Mouse (Mus musculus): ENCODE measurements around the gene Gm38431.
A peak's percentile ranks its signal among the peaks of the same experiment; 100 is the strongest.

The Gm38431 gene

GRCm38 (mm10) chr9:21091707-21092320 is at the start of gene Gm38431, which contains the start of gene Raver1:
Gene Gm38431, minus strand, starts transcription at chr9:21091997.
Gene Raver1, minus strand, starts transcription at chr9:21092008.
- DNase-seq = peak; percentile 96 to 97

DNA sequence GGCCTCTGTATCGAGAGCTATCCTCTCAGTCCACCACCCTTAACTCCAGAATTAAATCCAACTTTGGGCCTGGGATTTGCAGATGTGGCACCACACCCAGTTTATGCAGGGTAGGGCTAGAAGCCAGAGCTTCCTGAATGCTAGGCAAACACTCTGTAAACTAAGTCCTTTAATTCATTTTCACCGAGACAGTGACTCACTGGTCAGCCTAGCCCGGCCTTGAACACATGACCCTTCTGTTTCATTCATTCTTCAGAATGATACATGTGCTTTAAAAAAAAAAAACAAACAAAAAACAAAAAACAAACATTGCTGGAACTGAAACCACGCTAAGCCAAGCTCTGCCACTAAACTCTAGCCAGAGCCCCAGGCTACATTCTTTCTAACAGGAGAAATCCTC is 46.6 kb upstream of the Gm38431 start:
- no peak for DNase-seq

GRCm38 (mm10) chr9:21137229-21137628 is 45.4 kb upstream of the Gm38431 start:
- peak; percentile 53 to 67 for DNase-seq

DNA sequence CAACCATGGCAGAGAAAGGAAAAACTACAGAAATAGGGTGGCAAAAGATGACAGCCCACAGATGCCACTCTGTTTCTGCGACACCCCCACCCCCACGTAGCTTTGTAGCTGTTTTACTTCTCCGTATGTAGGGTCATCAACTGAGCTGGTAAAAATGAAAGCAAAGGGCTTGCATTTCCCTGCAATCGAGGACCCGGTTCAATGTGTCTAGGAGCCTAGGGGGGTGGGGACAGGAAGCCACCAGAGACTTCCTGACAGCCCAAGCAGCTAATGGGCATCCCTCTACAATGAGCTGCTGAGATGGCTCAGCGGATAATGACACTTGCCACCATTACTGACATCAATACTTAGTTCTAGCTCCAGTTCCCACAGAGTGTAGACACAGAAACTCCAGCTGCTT is 44.6 kb upstream of the Gm38431 start:
- no peak for DNase-seq

DNA sequence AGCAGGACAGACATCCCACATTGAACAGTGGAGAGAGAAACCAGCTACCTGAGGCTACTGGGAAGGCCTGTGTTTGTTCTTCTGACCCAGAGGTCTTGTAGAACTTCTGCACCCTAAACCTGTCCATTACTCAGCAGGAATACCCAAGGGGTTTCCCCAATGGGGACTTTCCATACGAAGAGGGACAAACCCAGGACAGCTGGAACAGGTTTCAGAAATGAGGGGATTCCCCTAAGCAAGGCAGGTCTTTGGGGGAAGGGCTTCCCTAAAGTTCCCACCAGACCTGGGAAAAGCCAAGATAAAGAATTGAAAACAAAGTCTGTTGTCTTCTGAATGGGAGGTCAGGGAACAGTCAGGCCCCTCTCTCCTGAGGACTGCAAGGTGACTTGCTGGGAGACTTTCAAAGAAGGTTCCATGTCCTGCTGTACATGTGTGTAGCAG is 44.2 kb upstream of the Gm38431 start:
- no peak for DNase-seq

GRCm38 (mm10) chr9:21135329-21135890 is 43.6 kb upstream of the Gm38431 start:
- DNase-seq = no peak

- DNase-seq = no peak
These were observed 43.0 kb upstream of the Gm38431 start for GRCm38 (mm10) chr9:21134595-21135328.

DNA sequence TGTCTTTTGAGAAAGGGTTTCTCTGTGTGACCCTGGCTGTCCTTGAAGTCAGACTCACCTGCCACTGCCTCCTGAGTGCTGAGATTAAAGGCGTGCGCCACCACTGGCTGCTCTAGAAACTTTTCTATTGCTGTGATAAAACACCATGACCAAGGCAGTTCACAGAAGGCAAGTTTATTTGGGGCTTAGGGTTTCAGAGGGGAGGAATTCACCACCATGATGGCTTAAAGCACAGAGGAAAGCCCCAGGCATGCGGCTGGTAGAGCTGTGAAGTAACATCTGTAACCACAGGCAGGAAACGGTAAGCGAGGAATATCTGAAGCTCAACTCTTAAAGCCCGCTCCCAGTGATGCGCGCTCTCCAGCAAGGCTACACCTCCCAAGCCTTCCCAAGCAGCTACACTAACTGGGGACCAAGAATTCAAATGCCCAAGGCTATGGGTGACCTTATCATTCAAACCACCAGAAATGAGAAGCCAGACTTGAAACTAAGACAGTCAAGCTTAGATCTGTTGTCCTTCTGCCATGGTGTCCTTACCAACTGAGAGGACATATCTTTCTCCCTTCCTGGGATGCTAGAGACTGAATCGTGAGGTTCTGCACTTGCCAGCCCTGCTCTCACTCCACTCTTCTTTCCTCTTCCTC is 41.4 kb upstream of the Gm38431 start:
- DNase-seq = no peak

DNA sequence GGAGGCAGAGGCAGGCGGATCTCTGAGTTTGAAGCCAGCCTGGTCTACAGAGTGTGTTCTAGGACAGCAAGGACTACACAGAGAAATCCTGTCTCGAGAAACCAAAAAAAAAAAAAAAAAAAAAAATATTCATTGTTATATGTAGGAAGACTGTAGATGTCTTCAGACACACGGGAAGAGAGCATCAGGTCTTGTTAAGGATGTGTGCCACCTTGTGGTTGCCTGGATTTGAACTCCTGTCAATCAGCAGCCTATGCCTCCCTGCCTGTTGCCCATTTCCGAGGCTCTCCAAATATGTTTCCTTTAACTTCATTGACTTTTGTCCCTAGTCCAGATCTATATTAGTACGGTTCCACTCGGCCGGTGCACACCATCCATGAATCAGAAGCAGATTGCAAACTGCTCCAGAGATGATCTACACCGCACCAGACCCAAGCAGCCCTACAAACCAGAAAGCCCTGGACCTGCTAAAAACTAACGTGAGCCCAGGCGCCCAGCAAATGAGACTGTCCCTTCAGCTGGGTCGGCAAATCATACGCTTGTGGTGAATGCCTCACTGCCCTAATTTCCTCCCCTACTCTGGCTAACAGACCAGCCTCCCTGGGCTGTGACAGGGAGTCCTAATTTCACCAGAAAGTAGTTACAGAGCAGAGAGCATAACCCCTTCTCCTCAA is 40.4 kb upstream of the Gm38431 start:
- DNase-seq = no peak

- DNase-seq = peak; percentile 87 to 90
These were observed 39.5 kb upstream of the Gm38431 start, which contains the start of gene Tyk2 for GRCm38 (mm10) chr9:21131059-21131956. Gene Tyk2, minus strand, starts transcription at chr9:21131243.

GRCm38 (mm10) chr9:21126259-21126627 is 34.4 kb upstream of the Gm38431 start:
- no peak for DNase-seq

- no peak for DNase-seq
These were observed 33.9 kb upstream of the Gm38431 start for GRCm38 (mm10) chr9:21125502-21126258.

- no peak for DNase-seq
These were observed 33.0 kb upstream of the Gm38431 start for GRCm38 (mm10) chr9:21124837-21125236.

DNA sequence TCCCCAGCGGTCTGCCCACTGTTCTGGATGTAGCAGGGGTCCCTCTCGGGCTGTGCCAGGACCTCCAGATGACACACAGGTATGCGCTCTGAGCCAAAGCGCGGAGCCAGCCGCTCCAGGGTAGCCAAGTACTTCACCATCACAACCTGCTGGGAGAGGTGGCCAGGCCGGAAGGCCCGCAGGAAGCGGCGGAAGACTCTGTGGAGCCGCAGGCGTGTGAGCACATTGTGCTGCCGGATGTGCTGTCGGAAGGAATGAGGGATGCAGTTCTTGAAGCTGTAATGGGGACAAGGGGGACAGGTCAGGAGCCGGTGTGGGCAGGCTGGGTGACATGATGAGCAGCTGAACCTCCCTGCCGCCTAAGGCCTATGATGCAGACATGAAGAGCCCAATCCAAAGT is 29.7 kb upstream of the Gm38431 start:
- no peak for DNase-seq

- DNase-seq = no peak
These were observed 25.3 kb upstream of the Gm38431 start for GRCm38 (mm10) chr9:21117073-21117472.

DNA sequence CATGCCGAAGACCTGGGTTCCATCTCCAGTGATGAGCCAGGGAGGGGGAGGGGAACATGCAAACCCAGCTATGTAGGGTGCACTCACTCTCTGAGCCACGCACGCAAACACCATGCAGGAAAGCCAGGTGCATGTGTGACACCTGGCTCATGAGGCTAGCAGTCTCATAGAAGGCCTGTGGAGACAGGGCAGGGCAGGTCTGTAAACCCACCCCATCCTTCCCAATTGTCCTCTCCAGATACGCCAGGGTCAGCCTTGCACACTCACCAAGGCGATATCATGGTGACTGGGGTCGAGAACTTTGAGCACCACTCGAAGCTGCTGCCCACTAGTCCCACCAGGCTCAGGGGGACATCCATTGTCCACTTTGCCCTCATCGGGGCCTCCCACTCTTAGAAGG is 23.3 kb upstream of the Gm38431 start:
- no peak for DNase-seq

DNA sequence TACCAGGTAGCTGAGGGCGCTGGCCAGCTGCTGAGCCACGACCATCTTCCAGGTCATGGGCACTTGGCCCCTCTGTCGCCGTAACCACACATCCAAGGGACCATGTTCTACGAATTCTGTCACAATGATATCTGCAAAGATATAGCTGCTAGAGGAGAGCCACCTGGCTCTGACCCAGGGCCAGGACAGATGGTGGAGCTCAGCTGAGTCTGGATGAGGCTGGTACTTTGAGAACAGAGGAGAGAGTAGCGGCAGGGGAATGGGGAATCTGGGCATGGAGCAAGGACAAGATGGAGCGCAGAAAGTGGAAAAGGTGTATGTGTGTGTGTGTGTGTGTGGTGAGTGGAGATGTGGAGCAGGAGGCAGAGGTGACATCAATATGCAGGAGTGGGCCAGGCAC is 22.4 kb upstream of the Gm38431 start:
- no peak for DNase-seq

DNA sequence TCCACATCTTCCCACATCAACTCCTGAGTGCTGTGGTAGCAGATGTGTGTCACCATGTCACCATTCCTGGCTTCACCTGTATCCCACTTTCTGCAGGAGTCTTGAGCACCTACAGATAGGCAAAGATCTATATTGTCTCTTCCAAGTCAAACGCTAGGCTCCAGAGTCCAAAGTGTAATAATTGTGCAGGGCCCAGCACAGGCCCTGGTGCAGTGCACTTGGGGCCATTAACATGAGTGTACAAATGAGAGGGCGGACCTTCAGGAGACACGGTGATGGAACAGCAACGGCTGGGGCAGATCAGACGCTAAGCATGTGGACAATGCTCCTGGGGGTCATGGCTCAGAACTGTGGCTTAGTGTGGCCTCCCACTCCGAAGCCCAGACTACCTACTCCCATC is 22.0 kb upstream of the Gm38431 start:
- no peak for DNase-seq

GRCm38 (mm10) chr9:21107607-21108237 is 15.9 kb upstream of the Gm38431 start:
- DNase-seq = no peak

DNA sequence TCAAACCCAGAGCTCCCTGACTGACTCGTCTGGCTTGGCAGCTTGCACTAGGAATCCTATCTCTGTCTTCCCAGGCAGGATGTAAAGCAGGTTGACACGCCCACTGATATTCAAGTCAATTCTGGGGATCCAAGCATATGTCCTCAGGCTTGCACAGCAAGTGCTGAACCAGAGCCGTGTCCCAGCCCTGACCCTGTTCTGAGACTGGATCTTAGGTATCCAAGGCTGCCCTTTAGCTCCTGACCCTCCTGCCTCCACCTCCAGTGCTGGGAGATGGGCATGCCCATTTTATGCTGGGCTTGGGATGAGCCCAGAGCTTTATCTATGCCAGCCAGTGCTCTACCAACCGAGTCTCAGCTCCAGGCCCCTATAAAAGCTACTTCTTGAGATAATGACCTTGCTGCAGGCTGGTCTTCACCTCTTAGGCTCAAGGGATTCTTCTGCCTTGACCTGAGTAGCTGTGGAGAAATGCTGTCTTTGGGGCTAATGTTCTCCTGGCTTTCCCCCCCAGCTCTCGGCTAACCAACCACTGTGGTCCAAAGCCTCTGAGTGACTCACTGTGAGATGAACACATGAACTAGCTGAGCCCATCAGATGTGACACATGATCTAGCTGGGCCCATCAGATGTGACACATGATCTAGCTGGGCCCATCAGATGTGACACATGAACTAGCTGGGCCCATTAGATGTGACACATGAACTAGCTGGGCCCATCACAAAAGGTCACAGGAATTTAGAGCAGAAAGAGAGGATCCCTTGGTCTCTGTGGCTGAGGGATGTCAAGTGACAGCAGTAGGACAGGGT is 14.2 kb upstream of the Gm38431 start:
- DNase-seq = no peak

Measured in cerebellum, postnatal 36 days (tissue).